Mouse (Mus musculus) bone marrow macrophage, adult 2 months (primary cell): Measurements from ENCODE around the gene Ednrb.

Experiments used
- CTCF ChIP-seq: IDR thresholded peaks from 2 replicates; pipeline ENCODE4 v1.5.1; 2012; ENCODE audit warnings: low read depth, mild to moderate bottlenecking, low read length, moderate library complexity
- POLR2A ChIP-seq: IDR thresholded peaks from 2 replicates; pipeline ENCODE4 v1.6.1; 2012; ENCODE audit warnings: mild to moderate bottlenecking, low read depth, low read length, borderline replicate concordance

DNA sequence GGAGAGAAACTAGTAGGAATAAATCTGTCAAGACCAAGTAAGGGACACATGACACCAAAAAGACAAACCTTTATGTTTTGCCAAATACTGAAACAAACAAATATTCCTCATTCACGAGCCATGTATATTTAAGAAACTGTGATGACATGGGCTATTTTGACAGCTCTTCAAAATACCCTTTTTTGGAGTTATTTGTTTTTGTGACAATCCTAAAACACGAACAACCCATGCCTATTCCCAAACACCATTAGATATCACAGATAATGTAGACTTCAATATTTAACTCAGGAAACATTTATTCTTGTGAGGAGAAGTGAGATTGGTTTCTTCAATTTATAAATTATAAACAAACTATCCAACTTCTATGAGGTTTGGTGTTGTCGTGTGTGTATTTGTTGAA is 32.4 kb upstream of the Ednrb start:
- TF ChIP-seq CTCF (no peak), POLR2A (no peak)
